Mouse (Mus musculus) ES-Bruce4 (cell line): ENCODE data around the gene Clstn3. TPM values are rescaled to one million over a fixed set of nuclear protein-coding genes. Genes with fewer than 3 reads are reported as not detected.
"Not testable (repeated sequence)": the region's sequence is repeated elsewhere in the genome, so short reads cannot be mapped to it uniquely, and the experiment has no call there.

Experiments used
- H3K27ac ChIP-seq: 2 replicates; pipeline ENCODE4 v1.5.1; 2012; ENCODE audit warnings: low read length, inconsistent platforms; ENCODE audit not compliant: insufficient read depth
- H3K27me3 ChIP-seq: 2 replicates; pipeline ENCODE4 v1.6.1; 2012; ENCODE audit warnings: mild to moderate bottlenecking, low read length, inconsistent platforms; ENCODE audit not compliant: control insufficient read depth, poor library complexity, insufficient read depth, severe bottlenecking
- H3K36me3 ChIP-seq: 2 replicates; pipeline ENCODE4 v1.6.1; 2012; ENCODE audit warnings: inconsistent platforms, mild to moderate bottlenecking, low read length, moderate library complexity; ENCODE audit not compliant: control insufficient read depth, poor library complexity, insufficient read depth, severe bottlenecking
- H3K4me1 ChIP-seq: one replicate; pipeline ENCODE4 v1.8.1; 2011; ENCODE audit warnings: low read length; ENCODE audit not compliant: control insufficient read depth, insufficient read depth
- H3K4me3 ChIP-seq: 2 replicates; pipeline ENCODE4 v1.5.1; 2011; ENCODE audit warnings: low read depth, mild to moderate bottlenecking, low read length
- H3K9ac ChIP-seq: 2 replicates; pipeline ENCODE4 v1.6.1; 2012; ENCODE audit warnings: low read depth, mild to moderate bottlenecking, inconsistent platforms; ENCODE audit not compliant: poor library complexity, severe bottlenecking
- H3K9me3 ChIP-seq: replicated peaks from 2 replicates; pipeline ENCODE4 v1.6.1; 2012; ENCODE audit warnings: mild to moderate bottlenecking, low read length, inconsistent platforms; ENCODE audit not compliant: control insufficient read depth, poor library complexity, insufficient read depth, severe bottlenecking
- CTCF ChIP-seq: IDR thresholded peaks from one replicate; pipeline ENCODE4 v1.8.1; 2011; ENCODE audit warnings: low read depth, low read length
- EP300 ChIP-seq: IDR thresholded peaks from 2 replicates; pipeline ENCODE4 v1.6.1; 2011; ENCODE audit warnings: low read depth, low read length; ENCODE audit not compliant: insufficient read depth
- POLR2A ChIP-seq: IDR thresholded peaks from one replicate; pipeline ENCODE4 v1.8.1; 2011; ENCODE audit warnings: low read length; ENCODE audit not compliant: insufficient read depth
- polyA plus RNA-seq: library from polyadenylated mRNA; stranded (reverse); fragments of >200 nt; gene quantifications from 2 replicates; pipeline ENCODE4 v1.2.4, GENCODE M21; 2011; ENCODE audit warnings: low read depth; ENCODE audit not compliant: missing spikeins, insufficient read depth, insufficient read length

The Clstn3 gene
- 17.1 and 25.6 TPM in 2 replicates for polyA plus RNA-seq

- Histone ChIP-seq H3K36me3 (no peaks in the 10 kb centered on the region), H3K27me3 (no peaks in the 10 kb centered on the region), H3K9me3 (no peaks in the 10 kb centered on the region), H3K4me1 (no peaks in the 10 kb centered on the region), H3K4me3 (peak within 1 kb of the TSS; percentile 70), H3K9ac (peak within 1 kb of the TSS; percentile 49), H3K27ac (no peak within 1 kb of the TSS)
- TF ChIP-seq EP300 (no peak), POLR2A (peak; percentile 39), CTCF (no peak)
Measured at GRCm38 (mm10) chr6:124464305-124465271, at the start of gene Clstn3. Clstn3 (minus strand) TSS chr6:124464794.

GRCm38 (mm10) chr6:124512355-124512836 lies 47.8 kb upstream of the Clstn3 start, which contains the start of gene C1ra:
C1ra (plus strand) TSS chr6:124512405.
- H3K27ac ChIP-seq = no peak within 1 kb of the TSS
- no peaks in the 10 kb centered on the region for H3K27me3 ChIP-seq
- no peak within 1 kb of the TSS for H3K9ac ChIP-seq
- H3K4me1 ChIP-seq = no peaks in the 10 kb centered on the region
- H3K4me3 ChIP-seq = no peak within 1 kb of the TSS
- TF ChIP-seq CTCF (peak; percentile 38), EP300 (no peak), POLR2A (no peak)
- no peaks in the 10 kb centered on the region for H3K36me3 ChIP-seq
- no peaks in the 10 kb centered on the region for H3K9me3 ChIP-seq

- TF ChIP-seq POLR2A (no peak), EP300 (no peak), CTCF (no peak)
- H3K36me3 ChIP-seq = no peaks in the 10 kb centered on the region
- no peak overlapping the region for H3K4me3 ChIP-seq
- H3K27me3 ChIP-seq = no peaks in the 10 kb centered on the region
- no peaks in the 10 kb centered on the region for H3K4me1 ChIP-seq
- no peak overlapping the region for H3K9ac ChIP-seq
- no peak overlapping the region for H3K27ac ChIP-seq
- H3K9me3 ChIP-seq = no peaks in the 10 kb centered on the region
Measured at GRCm38 (mm10) chr6:124511936-124512335, 47.3 kb upstream of the Clstn3 start.

- not testable (repeated sequence) for H3K9ac ChIP-seq, H3K36me3 ChIP-seq, H3K27ac ChIP-seq, H3K9me3 ChIP-seq, H3K4me1 ChIP-seq, H3K4me3 ChIP-seq, H3K27me3 ChIP-seq
Measured at GRCm38 (mm10) chr6:124509192-124509591, 44.6 kb upstream of the Clstn3 start.

GRCm38 (mm10) chr6:124508292-124508691 lies 43.7 kb upstream of the Clstn3 start:
- no peaks in the 10 kb centered on the region for H3K9me3 ChIP-seq
- no peaks in the 10 kb centered on the region for H3K27me3 ChIP-seq
- no peak overlapping the region for H3K9ac ChIP-seq
- no peaks in the 10 kb centered on the region for H3K4me1 ChIP-seq
- no peak overlapping the region for H3K4me3 ChIP-seq
- TF ChIP-seq POLR2A (no peak), CTCF (no peak), EP300 (no peak)
- no peaks in the 10 kb centered on the region for H3K36me3 ChIP-seq
- no peak overlapping the region for H3K27ac ChIP-seq

GRCm38 (mm10) chr6:124506991-124507390 lies 42.4 kb upstream of the Clstn3 start:
- TF ChIP-seq POLR2A (no peak), EP300 (no peak), CTCF (no peak)
- H3K9me3 ChIP-seq = no peaks in the 10 kb centered on the region
- no peaks in the 10 kb centered on the region for H3K27me3 ChIP-seq
- H3K36me3 ChIP-seq = no peaks in the 10 kb centered on the region
- H3K4me3 ChIP-seq = no peak overlapping the region
- no peaks in the 10 kb centered on the region for H3K4me1 ChIP-seq
- no peak overlapping the region for H3K9ac ChIP-seq
- no peak overlapping the region for H3K27ac ChIP-seq
